Mouse (Mus musculus) embryonic facial prominence, embryonic 12.5 days (tissue): ENCODE measurements around the gene Gphb5. TPM values are rescaled to one million over a fixed set of nuclear protein-coding genes. Genes with fewer than 3 reads are reported as not detected.
A peak's percentile ranks its signal among the peaks of the same experiment; 100 is the strongest.
"Not testable (repeated sequence)": the region's sequence is repeated elsewhere in the genome, so short reads cannot be mapped to it uniquely, and the experiment has no call there.

Experiments
- ATAC-seq: fragments of 200-750 bp; cut with Nextera tagmentation; 2 replicates; pipeline ENCODE4 v1.8.0; 2017; ENCODE audit not compliant: insufficient number of reproducible peaks, insufficient read depth, low FRiP score, low TSS enrichment
- H3K27ac ChIP-seq: fragments of 300-500 bp; sonication (generic); 2 replicates; pipeline ENCODE4 v1.5.1; 2016; ENCODE audit warnings: mild to moderate bottlenecking
- H3K27me3 ChIP-seq: fragments of 300-500 bp; sonication (generic); 2 replicates; pipeline ENCODE4 v1.6.1; 2016; ENCODE audit warnings: mild to moderate bottlenecking, moderate library complexity
- H3K36me3 ChIP-seq: fragments of 300-500 bp; sonication (generic); 2 replicates; pipeline ENCODE4 v1.6.1; 2016; ENCODE audit warnings: mild to moderate bottlenecking
- H3K4me1 ChIP-seq: fragments of 300-500 bp; sonication (generic); 2 replicates; pipeline ENCODE4 v1.6.1; 2016
- H3K4me2 ChIP-seq: fragments of 300-500 bp; sonication (generic); replicated peaks from 2 replicates; pipeline ENCODE4 v1.6.1; 2016; ENCODE audit warnings: mild to moderate bottlenecking, moderate library complexity
- H3K4me3 ChIP-seq: fragments of 300-500 bp; sonication (generic); 2 replicates; pipeline ENCODE4 v1.5.1; 2016; ENCODE audit warnings: mild to moderate bottlenecking
- H3K9ac ChIP-seq: fragments of 300-500 bp; sonication (generic); 2 replicates; pipeline ENCODE4 v1.6.1; 2016; ENCODE audit warnings: mild to moderate bottlenecking, moderate library complexity
- H3K9me3 ChIP-seq: fragments of 300-500 bp; sonication (generic); 2 replicates; pipeline ENCODE4 v1.6.1; 2016; ENCODE audit warnings: mild to moderate bottlenecking, moderate library complexity
- WGBS: fragments of 180-500 bp; shearing (Covaris S2); methylation state at CpG from one replicate; pipeline ENCODE4 v1.1.7; 2016; 5-methylcytosine and 5-hydroxymethylcytosine counted together
- polyA plus RNA-seq: library from polyadenylated mRNA; unstranded; fragments of >200 nt; fragmentation: Nextera tagmentation; extraction: Ambion mirVana; gene quantifications from 2 replicates; pipeline ENCODE4 v1.2.1, GENCODE M21; 2016

Gphb5 gene
- polyA plus RNA-seq, 1 experiment from 2014 or later: 0.10 TPM

GRCm38 (mm10) chr12:75432400-75432799 is 15.8 kb upstream of the Gphb5 start:
- not testable (repeated sequence) for H3K4me2 ChIP-seq, H3K27ac ChIP-seq, H3K4me3 ChIP-seq, H3K36me3 ChIP-seq, H3K9me3 ChIP-seq, ATAC-seq, H3K4me1 ChIP-seq, H3K27me3 ChIP-seq, H3K9ac ChIP-seq
- 76% methylated on average over 6 of the region's 6 CpGs for WGBS

DNA sequence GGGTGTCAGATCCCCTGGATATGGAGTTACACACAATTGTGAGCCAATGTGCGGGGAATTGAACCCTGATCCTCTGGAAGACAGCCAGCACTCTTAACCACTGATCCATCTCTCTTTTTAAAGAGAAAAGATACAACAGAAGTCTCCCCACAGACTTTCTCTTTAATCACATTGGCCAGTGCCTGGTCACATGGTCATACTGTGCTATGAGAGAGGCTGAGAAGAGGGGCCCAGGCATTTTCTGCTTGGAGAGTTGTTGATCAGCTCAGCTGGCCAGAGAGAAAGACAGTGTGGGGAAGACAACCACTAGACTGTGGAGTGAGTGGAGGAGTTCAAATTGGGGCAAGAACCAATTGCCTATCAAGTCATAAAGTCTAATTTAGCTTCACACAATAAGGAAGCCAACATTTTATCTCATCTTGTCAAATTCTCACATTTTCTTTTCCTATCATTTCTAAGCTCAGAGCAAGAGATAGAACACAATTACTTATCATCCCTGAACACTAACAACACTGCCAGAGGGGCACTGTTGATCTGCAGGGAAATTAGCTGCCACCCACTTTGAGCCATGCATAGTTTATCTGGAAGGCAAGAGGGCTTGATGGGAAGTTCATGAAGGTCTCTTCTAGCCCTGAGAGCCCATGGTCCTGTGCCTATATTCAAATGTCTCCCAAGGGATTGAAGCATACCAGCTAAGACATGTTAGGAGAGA is 13.3 kb upstream of the Gphb5 start:
- Histone ChIP-seq H3K27me3 (no peaks in the 10 kb centered on the region), H3K36me3 (no peaks in the 10 kb centered on the region), H3K9ac (no peak overlapping the region), H3K4me3 (no peak overlapping the region), H3K9me3 (no peaks in the 10 kb centered on the region), H3K4me2 (no peak overlapping the region), H3K4me1 (no peaks in the 10 kb centered on the region), H3K27ac (no peak overlapping the region)
- ATAC-seq: no peak
- 82% methylated on average over 1 of the region's 1 CpGs for WGBS

- no peak overlapping the region for H3K9ac ChIP-seq
- no peak overlapping the region for H3K27ac ChIP-seq
- no peak overlapping the region for H3K4me2 ChIP-seq
- no peaks in the 10 kb centered on the region for H3K27me3 ChIP-seq
- WGBS: 60% methylated on average over 6 of the region's 6 CpGs
- H3K4me3 ChIP-seq: no peak overlapping the region
- H3K9me3 ChIP-seq: no peaks in the 10 kb centered on the region
- 0 out of 2 replicates have a peak, but pooled peaks cover 2% of the 10 kb centered on the region for H3K4me1 ChIP-seq
- no peaks in the 10 kb centered on the region for H3K36me3 ChIP-seq
- 0 out of 2 replicates have a peak, but pooled peaks have one; percentile 52 for ATAC-seq
Observed at GRCm38 (mm10) chr12:75428719-75429118, 12.1 kb upstream of the Gphb5 start.

DNA sequence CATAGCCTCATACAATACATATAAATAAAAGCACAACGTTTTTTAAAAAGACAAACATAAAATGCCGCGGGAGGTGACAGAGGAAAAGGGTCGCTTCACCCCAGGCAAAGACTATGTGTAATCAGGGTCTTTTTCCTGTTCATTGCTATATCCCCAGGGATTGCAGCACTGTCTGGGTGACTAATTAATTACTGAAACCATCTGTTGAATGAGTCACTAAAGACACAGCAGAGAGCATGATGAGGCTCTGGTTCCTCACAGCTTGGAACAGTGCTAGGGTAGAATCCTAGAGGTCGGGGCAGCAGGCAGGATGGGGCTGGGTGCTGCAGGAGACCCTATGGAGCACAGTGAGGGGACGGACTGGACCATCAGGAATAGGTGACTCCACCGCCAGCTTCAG is 9.3 kb upstream of the Gphb5 start:
- H3K36me3 ChIP-seq: no peaks in the 10 kb centered on the region
- no peaks in the 10 kb centered on the region for H3K27me3 ChIP-seq
- H3K4me3 ChIP-seq: no peak overlapping the region
- no peak overlapping the region for H3K4me2 ChIP-seq
- no peak overlapping the region for H3K27ac ChIP-seq
- 0 out of 2 replicates have a peak, but pooled peaks cover 5% of the 10 kb centered on the region for H3K4me1 ChIP-seq
- ATAC-seq: no peak
- no peak overlapping the region for H3K9ac ChIP-seq
- WGBS: 86% methylated on average over 7 of the region's 7 CpGs
- H3K9me3 ChIP-seq: no peaks in the 10 kb centered on the region

DNA sequence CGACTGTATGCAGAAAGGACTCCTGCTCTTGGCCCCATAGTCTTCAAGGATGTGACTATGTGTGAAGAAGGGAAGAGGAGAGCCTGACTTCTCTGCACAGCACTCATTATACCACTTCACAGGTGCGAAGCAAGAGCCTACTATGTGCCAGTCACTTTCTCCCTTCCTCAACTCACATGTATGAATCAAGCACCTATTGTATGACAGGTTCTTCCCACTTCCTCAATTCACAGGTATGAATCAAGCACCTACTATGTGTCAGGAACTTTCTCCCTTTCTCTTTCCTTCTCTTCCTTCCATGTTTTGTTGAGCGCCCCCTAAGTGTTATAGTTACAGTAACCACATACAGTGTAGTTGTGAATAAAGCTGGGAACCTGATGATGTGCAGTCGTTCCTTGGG is 8.2 kb upstream of the Gphb5 start:
- WGBS: 82% methylated on average over 4 of the region's 4 CpGs
- no peaks in the 10 kb centered on the region for H3K9me3 ChIP-seq
- no peaks in the 10 kb centered on the region for H3K27me3 ChIP-seq
- 0 out of 2 replicates have a peak, but pooled peaks cover 5% of the 10 kb centered on the region for H3K4me1 ChIP-seq
- no peak for ATAC-seq
- no peak overlapping the region for H3K4me2 ChIP-seq
- no peak overlapping the region for H3K9ac ChIP-seq
- no peak overlapping the region for H3K4me3 ChIP-seq
- no peaks in the 10 kb centered on the region for H3K36me3 ChIP-seq
- H3K27ac ChIP-seq: no peak overlapping the region

GRCm38 (mm10) chr12:75424359-75424758 is 7.8 kb upstream of the Gphb5 start:
- no peak overlapping the region for H3K4me2 ChIP-seq
- ATAC-seq: no peak

DNA sequence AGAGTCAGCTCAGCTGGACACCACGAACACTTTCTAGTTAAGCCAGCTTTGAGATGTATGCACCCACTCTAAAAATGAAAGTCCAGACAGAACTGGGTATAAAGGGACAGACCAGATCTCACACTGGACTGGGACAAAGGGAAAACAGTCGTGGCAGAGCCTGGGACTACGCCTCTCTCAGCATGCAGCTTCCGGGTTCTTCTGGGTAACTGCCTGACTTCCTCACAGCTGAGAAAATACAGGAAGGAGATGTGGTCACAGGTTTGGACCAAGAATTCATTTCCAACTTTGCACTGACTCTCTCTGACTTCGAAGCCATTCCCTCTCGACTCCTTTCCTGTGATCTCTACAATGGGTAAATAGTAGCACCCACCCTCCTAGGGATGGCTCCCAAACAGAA is 1.6 kb downstream of the Gphb5 start:
- H3K4me3 ChIP-seq: no peak overlapping the region

More at GRCm38 (mm10) chr12:75424359-75424758, 7.8 kb upstream of the Gphb5 start:
- Histone ChIP-seq H3K27me3 (no peaks in the 10 kb centered on the region), H3K4me1 (0 out of 2 replicates have a peak, but pooled peaks cover 5% of the 10 kb centered on the region), H3K9me3 (no peaks in the 10 kb centered on the region), H3K9ac (no peak overlapping the region), H3K4me3 (no peak overlapping the region), H3K27ac (no peak overlapping the region), H3K36me3 (no peaks in the 10 kb centered on the region)
- WGBS: 67% methylated on average over 7 of the region's 7 CpGs

GRCm38 (mm10) chr12:75412964-75413363 is 3.6 kb downstream of the Gphb5 start:
- Histone ChIP-seq H3K9me3 (no peaks in the 10 kb centered on the region), H3K4me1 (no peaks in the 10 kb centered on the region), H3K27ac (no peak overlapping the region), H3K27me3 (no peaks in the 10 kb centered on the region), H3K4me2 (no peak overlapping the region), H3K9ac (no peak overlapping the region), H3K36me3 (no peaks in the 10 kb centered on the region), H3K4me3 (no peak overlapping the region)
- 80% methylated on average over 9 of the region's 9 CpGs for WGBS
- ATAC-seq: no peak

More for the DNA sequence above, 1.6 kb downstream of the Gphb5 start:
- no peaks in the 10 kb centered on the region for H3K9me3 ChIP-seq
- 70% methylated on average over 6 of the region's 6 CpGs for WGBS
- H3K4me2 ChIP-seq: no peak overlapping the region
- no peak overlapping the region for H3K9ac ChIP-seq
- no peaks in the 10 kb centered on the region for H3K27me3 ChIP-seq
- ATAC-seq: no peak
- H3K36me3 ChIP-seq: no peaks in the 10 kb centered on the region
- H3K27ac ChIP-seq: no peak overlapping the region
- H3K4me1 ChIP-seq: no peaks in the 10 kb centered on the region

GRCm38 (mm10) chr12:75397077-75397476 is 19.5 kb downstream of the Gphb5 start:
- no peak overlapping the region for H3K27ac ChIP-seq
- 18% methylated on average over 7 of the region's 7 CpGs for WGBS
- H3K4me2 ChIP-seq: no peak overlapping the region
- H3K4me1 ChIP-seq: 0 out of 2 replicates have a peak, but pooled peaks cover 8% of the 10 kb centered on the region
- no peak overlapping the region for H3K4me3 ChIP-seq
- H3K9ac ChIP-seq: no peak overlapping the region
- H3K9me3 ChIP-seq: no peaks in the 10 kb centered on the region
- no peaks in the 10 kb centered on the region for H3K36me3 ChIP-seq
- no peak for ATAC-seq
- H3K27me3 ChIP-seq: no peaks in the 10 kb centered on the region

GRCm38 (mm10) chr12:75396616-75397015 is 20.0 kb downstream of the Gphb5 start:
- Histone ChIP-seq H3K36me3 (no peaks in the 10 kb centered on the region), H3K9me3 (no peaks in the 10 kb centered on the region), H3K27me3 (no peaks in the 10 kb centered on the region), H3K4me3 (no peak overlapping the region), H3K4me2 (no peak overlapping the region), H3K4me1 (0 out of 2 replicates have a peak, but pooled peaks cover 8% of the 10 kb centered on the region), H3K9ac (no peak overlapping the region), H3K27ac (no peak overlapping the region)
- ATAC-seq: no peak
- 33% methylated on average over 3 of the region's 3 CpGs for WGBS

- 76% methylated on average over 20 of the region's 20 CpGs for WGBS
- Histone ChIP-seq H3K9me3 (no peaks in the 10 kb centered on the region), H3K4me1 (0 out of 2 replicates have a peak, but pooled peaks cover 8% of the 10 kb centered on the region), H3K4me2 (no peak overlapping the region), H3K4me3 (no peak overlapping the region), H3K9ac (no peak overlapping the region), H3K27ac (no peak overlapping the region), H3K36me3 (no peaks in the 10 kb centered on the region), H3K27me3 (no peaks in the 10 kb centered on the region)
- ATAC-seq: no peak
Observed at GRCm38 (mm10) chr12:75394011-75394773, 22.4 kb downstream of the Gphb5 start.

- H3K27me3 ChIP-seq: no peaks in the 10 kb centered on the region
- H3K4me2 ChIP-seq: no peak overlapping the region
- H3K4me1 ChIP-seq: 0 out of 2 replicates have a peak, but pooled peaks cover 9% of the 10 kb centered on the region
- WGBS: 67% methylated on average over 9 of the region's 9 CpGs
- no peaks in the 10 kb centered on the region for H3K9me3 ChIP-seq
- no peak overlapping the region for H3K4me3 ChIP-seq
- no peak for ATAC-seq
- H3K9ac ChIP-seq: no peak overlapping the region
- H3K27ac ChIP-seq: no peak overlapping the region
- H3K36me3 ChIP-seq: no peaks in the 10 kb centered on the region
Observed at GRCm38 (mm10) chr12:75391526-75391925, 25.1 kb downstream of the Gphb5 start.
